Mouse (Mus musculus) heart, embryonic 14.5 days (tissue): ENCODE results near the gene Gm12355. TPM values are rescaled to one million over a fixed set of nuclear protein-coding genes. Genes with fewer than 3 reads are reported as not detected.
A peak's percentile ranks its signal among the peaks of the same experiment; 100 is the strongest.

Experiments
- ATAC-seq: fragments of 200-750 bp; cut with Nextera tagmentation; 2 replicates; pipeline ENCODE4 v1.8.0; 2017; ENCODE audit warnings: low read depth, moderate TSS enrichment; ENCODE audit not compliant: insufficient number of reproducible peaks, insufficient read depth, low FRiP score
- H3K27ac ChIP-seq, 2 experiments: fragments of 200-500 bp in 1 of 2; fragments of 300-500 bp in 1 of 2; sonication (generic) in 1 of 2; replicated peaks in 1 of 2; 2 replicates each; pipeline ENCODE4 v1.5.1; 2012 to 2014; ENCODE audit warnings: low read depth in 2 of 2, low read length in 2 of 2, control low read depth in 1 of 2, mild to moderate bottlenecking in 1 of 2, mixed read lengths in 1 of 2; ENCODE audit not compliant: control insufficient read depth in 1 of 2, insufficient read depth in 1 of 2
- H3K27me3 ChIP-seq: fragments of 300-500 bp; sonication (generic); 2 replicates; pipeline ENCODE4 v1.6.1; 2014; ENCODE audit warnings: mild to moderate bottlenecking, low read length, control low read depth; ENCODE audit not compliant: control insufficient read depth, insufficient read depth
- H3K36me3 ChIP-seq: fragments of 300-500 bp; sonication (generic); 2 replicates; pipeline ENCODE4 v1.6.1; 2014; ENCODE audit warnings: mild to moderate bottlenecking, control low read depth, low read length, mixed read lengths; ENCODE audit not compliant: control insufficient read depth, insufficient read depth
- H3K4me1 ChIP-seq, 2 experiments: fragments of 200-500 bp in 1 of 2; fragments of 300-500 bp in 1 of 2; sonication (generic) in 1 of 2; 2 replicates each; pipeline ENCODE4 v1.6.1; 2012 to 2014; ENCODE audit warnings: low read length in 2 of 2, control low read depth in 1 of 2, mixed read lengths in 1 of 2; ENCODE audit not compliant: control insufficient read depth in 2 of 2, insufficient read depth in 2 of 2
- H3K4me2 ChIP-seq: fragments of 300-500 bp; sonication (generic); 2 replicates; pipeline ENCODE4 v1.6.1; 2014; ENCODE audit warnings: mild to moderate bottlenecking, low read length
- H3K4me3 ChIP-seq, 2 experiments: fragments of 200-500 bp in 1 of 2; fragments of 300-500 bp in 1 of 2; sonication (generic) in 1 of 2; 2 replicates each; pipeline ENCODE4 v1.5.1; 2012 to 2014; ENCODE audit warnings: low read length in 2 of 2, mild to moderate bottlenecking in 2 of 2, control low read depth in 1 of 2, low read depth in 1 of 2, moderate library complexity in 1 of 2; ENCODE audit not compliant: control insufficient read depth in 1 of 2, insufficient read depth in 1 of 2
- H3K9ac ChIP-seq: fragments of 300-500 bp; sonication (generic); 2 replicates; pipeline ENCODE4 v1.6.1; 2014; ENCODE audit warnings: mild to moderate bottlenecking, low read length
- H3K9me3 ChIP-seq: fragments of 300-500 bp; sonication (generic); 2 replicates; pipeline ENCODE4 v1.6.1; 2016; ENCODE audit warnings: low read length, control low read depth; ENCODE audit not compliant: control insufficient read depth
- WGBS: fragments of 180-500 bp; shearing (Covaris S2); extraction: QIAGEN DNeasy Blood & Tissue Kit; methylation state at CpG from one replicate; pipeline ENCODE4 v1.1.7; 2014; 5-methylcytosine and 5-hydroxymethylcytosine counted together
- polyA plus RNA-seq: library from polyadenylated mRNA; unstranded; fragments of >200 nt; fragmentation: Nextera tagmentation; extraction: Ambion mirVana; gene quantifications from 2 replicates; pipeline ENCODE4 v1.2.1, GENCODE M21; 2014

Gene Gm12355
- polyA plus RNA-seq, 1 experiment from 2014 or later, result 0.68 TPM

- peaks cover 25% of the 10 kb centered on the region for H3K36me3 ChIP-seq
- no peaks in the 10 kb centered on the region for H3K27me3 ChIP-seq
- no peaks in the 10 kb centered on the region for H3K9me3 ChIP-seq
- peak overlapping the region; percentile 86 for H3K9ac ChIP-seq
- peaks cover 39 to 63% of the 10 kb centered on the region in 2 experiments for H3K4me1 ChIP-seq
- H3K27ac ChIP-seq, result peak overlapping the region; percentile 82 to 97
- peak overlapping the region; percentile 71 for H3K4me2 ChIP-seq
- H3K4me3 ChIP-seq, result peak overlapping the region; percentile 70 to 80
- ATAC-seq, result no peak; the same call in 1 of the 2 replicates
- WGBS, result 1% methylated on average over 22 of the region's 22 CpGs
Observed at GRCm38 (mm10) chr11:98586087-98586891, 39.2 kb downstream of the Gm12355 start.

GRCm38 (mm10) chr11:98584629-98585177 is 40.8 kb downstream of the Gm12355 start:
- Histone ChIP-seq H3K27me3 (no peaks in the 10 kb centered on the region), H3K4me1 (peaks cover 51 to 76% of the 10 kb centered on the region in 2 experiments), H3K9me3 (no peaks in the 10 kb centered on the region), H3K27ac (no peak overlapping the region), H3K36me3 (peaks cover 29% of the 10 kb centered on the region), H3K4me3 (no peak overlapping the region), H3K9ac (no peak overlapping the region; the same call in 1 of the 2 replicates), H3K4me2 (peak overlapping the region; percentile 71)
- no peak for ATAC-seq
- 91% methylated on average over 6 of the region's 6 CpGs for WGBS

- Histone ChIP-seq H3K9ac (no peak overlapping the region), H3K4me3 (no peak overlapping the region), H3K27ac (no peak overlapping the region), H3K36me3 (peaks cover 29% of the 10 kb centered on the region), H3K9me3 (no peaks in the 10 kb centered on the region), H3K27me3 (no peaks in the 10 kb centered on the region), H3K4me2 (no peak overlapping the region; the same call in 1 of the 2 replicates), H3K4me1 (peaks cover 46 to 71% of the 10 kb centered on the region in 2 experiments)
- no peak for ATAC-seq
- WGBS, result 17% methylated on average over 1 of the region's 1 CpGs
Observed at GRCm38 (mm10) chr11:98584146-98584545, 41.3 kb downstream of the Gm12355 start.

- Histone ChIP-seq H3K4me1 (peaks cover 43 to 66% of the 10 kb centered on the region in 2 experiments), H3K4me2 (no peak overlapping the region), H3K27ac (no peak overlapping the region), H3K9ac (no peak overlapping the region), H3K27me3 (no peaks in the 10 kb centered on the region), H3K36me3 (peaks cover 29% of the 10 kb centered on the region), H3K4me3 (no peak overlapping the region), H3K9me3 (no peaks in the 10 kb centered on the region)
- 22% methylated on average over 3 of the region's 3 CpGs for WGBS
- no peak for ATAC-seq
Observed at GRCm38 (mm10) chr11:98583571-98583970, 41.9 kb downstream of the Gm12355 start.

GRCm38 (mm10) chr11:98583265-98583552 is 42.3 kb downstream of the Gm12355 start:
- WGBS, result 80% methylated on average over 3 of the region's 3 CpGs
- H3K27me3 ChIP-seq, result no peaks in the 10 kb centered on the region
- H3K9me3 ChIP-seq, result no peaks in the 10 kb centered on the region
- ATAC-seq, result no peak
- no peak overlapping the region for H3K4me2 ChIP-seq
- no peak overlapping the region for H3K4me3 ChIP-seq
- H3K27ac ChIP-seq, result no peak overlapping the region
- no peak overlapping the region for H3K9ac ChIP-seq
- H3K36me3 ChIP-seq, result peaks cover 29% of the 10 kb centered on the region
- peaks cover 40 to 64% of the 10 kb centered on the region in 2 experiments for H3K4me1 ChIP-seq

- no peak overlapping the region for H3K4me2 ChIP-seq
- H3K4me3 ChIP-seq, result no peak overlapping the region
- no peaks in the 10 kb centered on the region for H3K27me3 ChIP-seq
- H3K9ac ChIP-seq, result no peak overlapping the region
- peaks cover 29% of the 10 kb centered on the region for H3K36me3 ChIP-seq
- ATAC-seq, result no peak
- no peak overlapping the region for H3K27ac ChIP-seq
- peaks cover 38 to 62% of the 10 kb centered on the region in 2 experiments for H3K4me1 ChIP-seq
- 77% methylated on average over 12 of the region's 12 CpGs for WGBS
- no peaks in the 10 kb centered on the region for H3K9me3 ChIP-seq
Observed at GRCm38 (mm10) chr11:98582551-98583264, 42.8 kb downstream of the Gm12355 start.

GRCm38 (mm10) chr11:98582030-98582388 is 43.5 kb downstream of the Gm12355 start:
- H3K27me3 ChIP-seq, result no peaks in the 10 kb centered on the region
- no peak overlapping the region for H3K9ac ChIP-seq
- 82% methylated on average over 8 of the region's 8 CpGs for WGBS
- no peak overlapping the region for H3K27ac ChIP-seq
- peaks cover 35 to 58% of the 10 kb centered on the region in 2 experiments for H3K4me1 ChIP-seq
- ATAC-seq, result no peak
- H3K4me2 ChIP-seq, result no peak overlapping the region
- H3K4me3 ChIP-seq, result no peak overlapping the region
- H3K36me3 ChIP-seq, result peaks cover 29% of the 10 kb centered on the region
- no peaks in the 10 kb centered on the region for H3K9me3 ChIP-seq
